Mouse (Mus musculus) heart, postnatal 25 days (tissue): ENCODE results near the gene Zfp354a. TPM values are rescaled to one million over a fixed set of nuclear protein-coding genes. Genes with fewer than 3 reads are reported as not detected.

Source experiments
- total RNA-seq, 2 experiments: library from RNA; stranded (reverse); gene quantifications; 2 replicates each; pipeline ENCODE4 v1.2.3; 2021

Zfp354a gene
- total RNA-seq, 2 experiments from 2014 or later, result 1.6 TPM

Other genes with a start within 250 kb of the Zfp354a start
- 1 to 10 TPM; 3.4 to 4.6 TPM for gene Zfp354c, start 231.5 kb upstream of the Zfp354a start, total RNA-seq
- gene Zfp879, start 217.7 kb upstream of the Zfp354a start, total RNA-seq, result 1 to 10 TPM; 1.1 to 1.3 TPM
- not detected for gene Grm6, start 208.6 kb upstream of the Zfp354a start, total RNA-seq
- gene Zfp454, start 171.6 kb upstream of the Zfp354a start, total RNA-seq, result 1 to 10 TPM in 1 of 2 experiments, under 1 TPM in 1; 0.86 to 1.1 TPM
- gene Zfp2, start 143.1 kb upstream of the Zfp354a start, total RNA-seq, result 1 to 10 TPM; 3.3 to 3.7 TPM
- 1 to 10 TPM; 1.4 to 2.2 TPM for gene Zfp354b, start 127.6 kb upstream of the Zfp354a start, total RNA-seq
- gene 4933414I15Rik, start 115.5 kb upstream of the Zfp354a start, total RNA-seq, result not detected
- not detected for gene Prop1, start 105.5 kb upstream of the Zfp354a start, total RNA-seq
- not detected for gene Olfr1378, start 92.7 kb upstream of the Zfp354a start, total RNA-seq
- gene Olfr1377, start 77.3 kb upstream of the Zfp354a start, total RNA-seq, result not detected
- gene Olfr51, start 55.7 kb upstream of the Zfp354a start, total RNA-seq, result not detected
- not detected for gene Olfr54, start 45.0 kb upstream of the Zfp354a start, total RNA-seq
- gene Olfr1375, start 11.1 kb upstream of the Zfp354a start, total RNA-seq, result not detected
- not detected for gene Gm12569, start 161.2 kb downstream of the Zfp354a start, total RNA-seq
- gene Clk4, start 202.5 kb downstream of the Zfp354a start, total RNA-seq, result 10 to 100 TPM; 40.4 to 43.4 TPM
- under 1 TPM in 1 of 2 experiments, not detected in 1; 0.42 TPM for gene BC049762, start 203.8 kb downstream of the Zfp354a start, total RNA-seq
- 1 to 10 TPM; 1.0 to 1.6 TPM for gene Col23a1, start 230.7 kb downstream of the Zfp354a start, total RNA-seq